Mouse (Mus musculus) bone marrow, adult 2 months (tissue): ENCODE results near the gene Prlh.

Source experiments
- CTCF ChIP-seq: fragments of 200-500 bp; IDR thresholded peaks from 2 replicates; pipeline ENCODE4 v1.5.1; 2011; ENCODE audit warnings: low read length, control low read depth; ENCODE audit not compliant: control insufficient read depth, insufficient read depth
- POLR2A ChIP-seq: fragments of 200-500 bp; IDR thresholded peaks from 2 replicates; pipeline ENCODE4 v1.6.1; 2011; ENCODE audit warnings: low read depth, mild to moderate bottlenecking, control low read depth, low read length, borderline replicate concordance; ENCODE audit not compliant: control insufficient read depth

DNA sequence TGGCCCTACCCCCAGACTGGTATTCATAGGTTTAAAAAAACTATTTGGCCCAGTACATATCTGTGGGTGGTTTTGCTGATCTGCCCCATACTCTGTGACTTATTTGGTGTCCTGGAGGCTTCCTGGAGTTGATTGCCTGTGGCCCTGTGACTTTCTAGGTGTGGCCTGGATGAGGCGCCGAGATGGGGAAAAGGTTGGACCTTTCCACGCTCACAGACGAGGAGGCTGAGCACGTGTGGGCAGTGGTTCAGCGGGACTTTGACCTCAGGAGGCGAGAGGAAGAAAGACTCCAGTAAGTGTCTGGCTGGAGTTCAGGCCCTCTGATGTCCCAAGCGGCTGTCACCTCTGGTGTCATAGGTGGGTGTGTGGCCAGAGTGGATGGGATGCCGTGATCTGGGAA lies 31.2 kb upstream of the Prlh start:
- no peak for TF ChIP-seq CTCF
- TF ChIP-seq POLR2A = no peak
